Mouse (Mus musculus) heart, embryonic 11.5 days (tissue): ENCODE results near the gene Gpr176. TPM values are rescaled to one million over a fixed set of nuclear protein-coding genes. Genes with fewer than 3 reads are reported as not detected.
"Not testable (repeated sequence)": the region's sequence is repeated elsewhere in the genome, so short reads cannot be mapped to it uniquely, and the experiment has no call there.

Source experiments
- ATAC-seq: fragments of 200-750 bp; cut with Nextera tagmentation; replicated peaks from 2 replicates; pipeline ENCODE4 v1.8.0; 2017; ENCODE audit warnings: moderate library complexity; ENCODE audit not compliant: insufficient number of reproducible peaks, low FRiP score, low TSS enrichment
- H3K27ac ChIP-seq: fragments of 300-500 bp; sonication (generic); 2 replicates; pipeline ENCODE4 v1.5.1; 2014; ENCODE audit warnings: mild to moderate bottlenecking, low read depth, low read length
- H3K27me3 ChIP-seq: fragments of 300-500 bp; sonication (generic); 2 replicates; pipeline ENCODE4 v1.6.1; 2014; ENCODE audit warnings: mild to moderate bottlenecking, low read length, mixed read lengths; ENCODE audit not compliant: control insufficient read depth, insufficient read depth
- H3K36me3 ChIP-seq: fragments of 300-500 bp; sonication (generic); 2 replicates; pipeline ENCODE4 v1.6.1; 2014; ENCODE audit warnings: mild to moderate bottlenecking, low read length, moderate library complexity, mixed read lengths; ENCODE audit not compliant: control insufficient read depth, insufficient read depth
- H3K4me1 ChIP-seq: fragments of 300-500 bp; sonication (generic); 2 replicates; pipeline ENCODE4 v1.6.1; 2014; ENCODE audit warnings: low read length; ENCODE audit not compliant: control insufficient read depth, insufficient read depth
- H3K4me2 ChIP-seq: fragments of 300-500 bp; sonication (generic); 2 replicates; pipeline ENCODE4 v1.6.1; 2014; ENCODE audit warnings: mild to moderate bottlenecking, moderate library complexity
- H3K4me3 ChIP-seq: fragments of 300-500 bp; sonication (generic); 2 replicates; pipeline ENCODE4 v1.5.1; 2014; ENCODE audit warnings: low read depth, low read length
- H3K9ac ChIP-seq: fragments of 300-500 bp; sonication (generic); 2 replicates; pipeline ENCODE4 v1.6.1; 2014; ENCODE audit warnings: mild to moderate bottlenecking, low read depth, low read length, moderate library complexity
- H3K9me3 ChIP-seq: fragments of 300-500 bp; sonication (generic); replicated peaks from 2 replicates; pipeline ENCODE4 v1.6.1; 2016; ENCODE audit warnings: low read length; ENCODE audit not compliant: control insufficient read depth
- WGBS: fragments of 180-500 bp; shearing (Covaris S2); extraction: QIAGEN DNeasy Blood & Tissue Kit; methylation state at CpG from one replicate; pipeline ENCODE4 v1.1.7; 2014; ENCODE audit not compliant: insufficient replicate concordance; 5-methylcytosine and 5-hydroxymethylcytosine counted together
- polyA plus RNA-seq: library from polyadenylated mRNA; unstranded; fragments of >200 nt; fragmentation: Nextera tagmentation; extraction: Ambion mirVana; gene quantifications from 2 replicates; pipeline ENCODE4 v1.2.1, GENCODE M21; 2014

Gene Gpr176
- polyA plus RNA-seq, 1 experiment from 2014 or later = not detected

- ATAC-seq = no peak
- H3K27ac ChIP-seq = no peak overlapping the region
- no peaks in the 10 kb centered on the region for H3K36me3 ChIP-seq
- H3K4me1 ChIP-seq = no peaks in the 10 kb centered on the region
- no peaks in the 10 kb centered on the region for H3K9me3 ChIP-seq
- H3K27me3 ChIP-seq = no peaks in the 10 kb centered on the region
- WGBS = 77% methylated on average over 8 of the region's 8 CpGs
- H3K9ac ChIP-seq = no peak overlapping the region
- H3K4me3 ChIP-seq = no peak overlapping the region
- no peak overlapping the region for H3K4me2 ChIP-seq
Measured at GRCm38 (mm10) chr2:118301041-118301545, 72.1 kb downstream of the Gpr176 start.

- no peak for ATAC-seq
- no peaks in the 10 kb centered on the region for H3K27me3 ChIP-seq
- H3K4me2 ChIP-seq = no peak overlapping the region
- no peaks in the 10 kb centered on the region for H3K36me3 ChIP-seq
- WGBS = 77% methylated on average over 2 of the region's 2 CpGs
- no peaks in the 10 kb centered on the region for H3K4me1 ChIP-seq
- H3K27ac ChIP-seq = no peak overlapping the region
- no peak overlapping the region for H3K9ac ChIP-seq
- no peaks in the 10 kb centered on the region for H3K9me3 ChIP-seq
- no peak overlapping the region for H3K4me3 ChIP-seq
Measured at GRCm38 (mm10) chr2:118299981-118300380, 73.2 kb downstream of the Gpr176 start.

GRCm38 (mm10) chr2:118298601-118299000, 74.6 kb downstream of the Gpr176 start:
- no peak overlapping the region for H3K4me2 ChIP-seq

GRCm38 (mm10) chr2:118297966-118298365, 75.3 kb downstream of the Gpr176 start:
- no peak for ATAC-seq
- Histone ChIP-seq H3K27ac (no peak overlapping the region), H3K36me3 (no peaks in the 10 kb centered on the region), H3K4me3 (no peak overlapping the region), H3K4me1 (no peaks in the 10 kb centered on the region), H3K27me3 (no peaks in the 10 kb centered on the region), H3K9ac (no peak overlapping the region), H3K9me3 (no peaks in the 10 kb centered on the region), H3K4me2 (no peak overlapping the region)
- WGBS = 60% methylated on average over 2 of the region's 2 CpGs

More at GRCm38 (mm10) chr2:118298601-118299000, 74.6 kb downstream of the Gpr176 start:
- Histone ChIP-seq H3K4me3 (no peak overlapping the region), H3K27me3 (no peaks in the 10 kb centered on the region), H3K27ac (no peak overlapping the region), H3K4me1 (no peaks in the 10 kb centered on the region), H3K9ac (no peak overlapping the region), H3K36me3 (no peaks in the 10 kb centered on the region), H3K9me3 (no peaks in the 10 kb centered on the region)
- ATAC-seq = no peak
- WGBS = 82% methylated on average over 4 of the region's 4 CpGs

- Histone ChIP-seq H3K9ac (no peak overlapping the region), H3K27me3 (no peaks in the 10 kb centered on the region), H3K4me1 (no peaks in the 10 kb centered on the region), H3K4me3 (no peak overlapping the region), H3K36me3 (no peaks in the 10 kb centered on the region), H3K9me3 (no peaks in the 10 kb centered on the region), H3K27ac (no peak overlapping the region), H3K4me2 (no peak overlapping the region)
- ATAC-seq = no peak
- 82% methylated on average over 7 of the region's 7 CpGs for WGBS
Measured at GRCm38 (mm10) chr2:118295505-118295904, 77.7 kb downstream of the Gpr176 start.

- H3K4me3 ChIP-seq = no peak overlapping the region
- no peaks in the 10 kb centered on the region for H3K4me1 ChIP-seq
- no peaks in the 10 kb centered on the region for H3K9me3 ChIP-seq
- H3K27me3 ChIP-seq = no peaks in the 10 kb centered on the region
- WGBS = 81% methylated on average over 5 of the region's 5 CpGs
- H3K36me3 ChIP-seq = no peaks in the 10 kb centered on the region
- H3K27ac ChIP-seq = no peak overlapping the region
- no peak overlapping the region for H3K9ac ChIP-seq
- ATAC-seq = no peak
- H3K4me2 ChIP-seq = no peak overlapping the region
Measured at GRCm38 (mm10) chr2:118293583-118293982, 79.6 kb downstream of the Gpr176 start.

- H3K9ac ChIP-seq, H3K4me2 ChIP-seq, H3K36me3 ChIP-seq, ATAC-seq, H3K4me3 ChIP-seq, H3K27me3 ChIP-seq, H3K9me3 ChIP-seq, H3K4me1 ChIP-seq, H3K27ac ChIP-seq: not testable (repeated sequence)
- WGBS = 80% methylated on average over 7 of the region's 7 CpGs
Measured at GRCm38 (mm10) chr2:118289066-118289460, 84.2 kb downstream of the Gpr176 start.

- Histone ChIP-seq H3K36me3 (no peaks in the 10 kb centered on the region), H3K27ac (no peak overlapping the region), H3K4me1 (no peaks in the 10 kb centered on the region), H3K9ac (no peak overlapping the region), H3K27me3 (no peaks in the 10 kb centered on the region), H3K4me3 (no peak overlapping the region), H3K9me3 (no peaks in the 10 kb centered on the region), H3K4me2 (no peak overlapping the region)
- WGBS = 84% methylated on average over 9 of the region's 9 CpGs
- ATAC-seq = no peak
Measured at GRCm38 (mm10) chr2:118288326-118289065, 84.7 kb downstream of the Gpr176 start.

- no peaks in the 10 kb centered on the region for H3K9me3 ChIP-seq
- H3K27me3 ChIP-seq = no peaks in the 10 kb centered on the region
- H3K4me3 ChIP-seq = no peak overlapping the region
- no peaks in the 10 kb centered on the region for H3K36me3 ChIP-seq
- no peak overlapping the region for H3K9ac ChIP-seq
- no peak for ATAC-seq
- no peaks in the 10 kb centered on the region for H3K4me1 ChIP-seq
- H3K27ac ChIP-seq = no peak overlapping the region
- H3K4me2 ChIP-seq = no peak overlapping the region
- WGBS = 66% methylated on average over 4 of the region's 4 CpGs
Measured at GRCm38 (mm10) chr2:118287678-118288077, 85.5 kb downstream of the Gpr176 start.
